Mouse (Mus musculus) limb, embryonic 14.5 days (tissue): ENCODE measurements around the gene Hnrnph3. TPM values are rescaled to one million over a fixed set of nuclear protein-coding genes. Genes with fewer than 3 reads are reported as not detected.

Experiments used
- ATAC-seq: fragments of 200-750 bp; cut with Nextera tagmentation; 2 replicates; pipeline ENCODE4 v1.8.0; 2017; ENCODE audit warnings: low read depth, moderate number of reproducible peaks, moderate TSS enrichment; ENCODE audit not compliant: low FRiP score
- DNase-seq: peaks from one replicate; pipeline ENCODE4 v3.0.0-alpha.2; 2015; ENCODE audit warnings: low spot score
- H3K27ac ChIP-seq: fragments of 300-500 bp; sonication (generic); replicated peaks from 2 replicates; pipeline ENCODE4 v1.5.1; 2014; ENCODE audit warnings: low read depth, mild to moderate bottlenecking, low read length, moderate library complexity, mixed read lengths
- H3K27me3 ChIP-seq: fragments of 300-500 bp; sonication (generic); 2 replicates; pipeline ENCODE4 v1.6.1; 2014; ENCODE audit warnings: low read length, mixed read lengths; ENCODE audit not compliant: control insufficient read depth, insufficient read depth
- H3K36me3 ChIP-seq: fragments of 300-500 bp; sonication (generic); 2 replicates; pipeline ENCODE4 v1.6.1; 2014; ENCODE audit warnings: mild to moderate bottlenecking, low read length, moderate library complexity, mixed read lengths; ENCODE audit not compliant: control insufficient read depth, insufficient read depth
- H3K4me1 ChIP-seq: fragments of 300-500 bp; sonication (generic); 2 replicates; pipeline ENCODE4 v1.6.1; 2014; ENCODE audit warnings: antibody characterized with exemption, low read length, mixed read lengths; ENCODE audit not compliant: control insufficient read depth, insufficient read depth
- H3K4me2 ChIP-seq: fragments of 300-500 bp; sonication (generic); replicated peaks from 2 replicates; pipeline ENCODE4 v1.6.1; 2014; ENCODE audit warnings: low read depth, mild to moderate bottlenecking, low read length, moderate library complexity; ENCODE audit not compliant: severe bottlenecking
- H3K4me3 ChIP-seq: fragments of 300-500 bp; sonication (generic); replicated peaks from 2 replicates; pipeline ENCODE4 v1.5.1; 2014; ENCODE audit warnings: low read length
- H3K9ac ChIP-seq: fragments of 300-500 bp; sonication (generic); 2 replicates; pipeline ENCODE4 v1.6.1; 2014; ENCODE audit warnings: mild to moderate bottlenecking, low read depth, low read length, moderate library complexity; ENCODE audit not compliant: severe bottlenecking
- H3K9me3 ChIP-seq: fragments of 300-500 bp; sonication (generic); 2 replicates; pipeline ENCODE4 v1.6.1; 2016; ENCODE audit warnings: low read length; ENCODE audit not compliant: control insufficient read depth
- POLR2A ChIP-seq: fragments of 200-500 bp; IDR thresholded peaks from 2 replicates; pipeline ENCODE4 v1.8.0; 2012; ENCODE audit warnings: inconsistent platforms, mild to moderate bottlenecking, moderate library complexity, borderline replicate concordance; ENCODE audit not compliant: insufficient read depth, insufficient read length; ENCODE audit errors: extremely low read depth
- WGBS: fragments of 180-500 bp; shearing (Covaris S2); extraction: QIAGEN DNeasy Blood & Tissue Kit; methylation state at CpG from one replicate; pipeline ENCODE4 v1.1.7; 2014; 5-methylcytosine and 5-hydroxymethylcytosine counted together
- polyA plus RNA-seq, 2 experiments: library from polyadenylated mRNA; depleted of rRNA in 1 of 2; stranded (reverse) in 1 of 2; unstranded in 1 of 2; fragments of >200 nt; fragmentation: Nextera tagmentation in 1 of 2; extraction: Ambion mirVana in 1 of 2; gene quantifications; 2 replicates each; pipeline versions ENCODE4 v1.2.1 to v1.2.3; 2012 to 2014

Gene Hnrnph3
- polyA plus RNA-seq, 2 experiments = 54.9 to 119 TPM

- Histone ChIP-seq H3K27me3 (no peaks in the 10 kb centered on the region), H3K4me1 (no peaks in the 10 kb centered on the region), H3K4me2 (no peak overlapping the region), H3K27ac (no peak overlapping the region), H3K9me3 (no peaks in the 10 kb centered on the region), H3K4me3 (no peak overlapping the region), H3K9ac (no peak overlapping the region), H3K36me3 (peaks cover 86% of the 10 kb centered on the region)
- DNase-seq = no peak
- no peak for TF ChIP-seq POLR2A
- ATAC-seq = no peak
- 87% methylated on average over 9 of the region's 9 CpGs for WGBS
Observed at GRCm38 (mm10) chr10:63014168-63014567, 9.8 kb downstream of the Hnrnph3 start.

GRCm38 (mm10) chr10:63013476-63013875 lies 10.5 kb downstream of the Hnrnph3 start:
- no peaks in the 10 kb centered on the region for H3K27me3 ChIP-seq
- 60% methylated on average over 3 of the region's 3 CpGs for WGBS
- TF ChIP-seq POLR2A = no peak

DNA sequence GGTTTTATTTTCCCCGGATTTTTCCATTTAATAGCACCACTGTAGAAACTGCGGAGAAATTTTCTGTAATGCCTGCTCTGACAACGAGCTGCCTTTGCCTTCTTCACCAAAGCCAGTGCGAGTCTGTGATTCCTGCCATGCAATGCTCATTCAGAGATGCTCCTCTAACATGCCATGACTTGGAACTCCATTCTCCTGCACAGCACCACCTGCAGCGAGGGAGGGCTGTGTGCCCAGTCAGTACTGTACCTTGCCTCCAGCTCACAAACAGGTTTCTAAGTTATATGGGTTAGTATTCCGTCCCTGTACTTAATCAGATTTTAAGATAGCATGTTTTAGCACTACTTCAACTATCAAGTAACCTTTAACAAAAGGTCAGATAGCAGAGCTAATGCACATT lies 12.5 kb downstream of the Hnrnph3 start:
- H3K27ac ChIP-seq = no peak overlapping the region
- no peaks in the 10 kb centered on the region for H3K9me3 ChIP-seq
- H3K9ac ChIP-seq = no peak overlapping the region
- no peaks in the 10 kb centered on the region for H3K27me3 ChIP-seq
- H3K4me1 ChIP-seq = no peaks in the 10 kb centered on the region
- DNase-seq = no peak
- H3K4me2 ChIP-seq = no peak overlapping the region
- H3K36me3 ChIP-seq = peaks cover 93% of the 10 kb centered on the region
- H3K4me3 ChIP-seq = no peak overlapping the region
- no peak for ATAC-seq
- no peak for TF ChIP-seq POLR2A
- 84% methylated on average over 6 of the region's 6 CpGs for WGBS

More at GRCm38 (mm10) chr10:63013476-63013875, 10.5 kb downstream of the Hnrnph3 start:
- H3K4me3 ChIP-seq = no peak overlapping the region
- no peak overlapping the region for H3K4me2 ChIP-seq
- peaks cover 88% of the 10 kb centered on the region for H3K36me3 ChIP-seq
- no peak for ATAC-seq
- no peaks in the 10 kb centered on the region for H3K4me1 ChIP-seq
- H3K27ac ChIP-seq = no peak overlapping the region
- DNase-seq = no peak
- no peaks in the 10 kb centered on the region for H3K9me3 ChIP-seq
- no peak overlapping the region for H3K9ac ChIP-seq

GRCm38 (mm10) chr10:63010268-63010667 lies 13.7 kb downstream of the Hnrnph3 start:
- Histone ChIP-seq H3K36me3 (peaks cover 91% of the 10 kb centered on the region), H3K4me3 (no peak overlapping the region), H3K9ac (no peak overlapping the region), H3K9me3 (no peaks in the 10 kb centered on the region), H3K27ac (no peak overlapping the region), H3K4me2 (no peak overlapping the region), H3K4me1 (no peaks in the 10 kb centered on the region), H3K27me3 (no peaks in the 10 kb centered on the region)
- no peak for TF ChIP-seq POLR2A
- no peak for DNase-seq
- WGBS = 84% methylated on average over 4 of the region's 4 CpGs
- no peak for ATAC-seq

GRCm38 (mm10) chr10:63008193-63008592 lies 15.8 kb downstream of the Hnrnph3 start:
- no peak for ATAC-seq
- Histone ChIP-seq H3K4me3 (no peak overlapping the region), H3K36me3 (peaks cover 92% of the 10 kb centered on the region), H3K4me1 (no peaks in the 10 kb centered on the region), H3K9ac (no peak overlapping the region), H3K27ac (no peak overlapping the region), H3K9me3 (no peaks in the 10 kb centered on the region), H3K27me3 (no peaks in the 10 kb centered on the region), H3K4me2 (no peak overlapping the region)
- DNase-seq = no peak
- TF ChIP-seq POLR2A = no peak
- 73% methylated on average over 3 of the region's 3 CpGs for WGBS

DNA sequence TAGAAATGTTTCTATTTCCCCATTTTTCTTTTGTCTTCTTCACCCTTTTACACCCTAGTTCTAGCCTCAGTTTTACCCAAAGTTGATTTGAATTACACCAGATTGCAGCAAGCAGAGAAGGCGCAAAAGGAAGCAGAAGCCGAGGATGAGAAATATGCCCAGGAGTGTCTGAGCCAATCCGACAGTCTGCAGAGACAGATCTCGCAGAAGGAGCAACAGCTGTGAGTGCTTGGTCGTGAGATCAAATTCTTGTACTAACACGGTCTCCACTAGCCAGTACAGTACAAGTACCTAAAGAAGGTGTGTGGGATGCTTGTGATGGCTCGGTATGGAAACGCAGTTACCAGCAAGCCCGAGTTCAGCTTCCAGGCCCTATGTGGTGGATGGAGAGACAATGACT lies 19.5 kb downstream of the Hnrnph3 start:
- Histone ChIP-seq H3K4me1 (no peaks in the 10 kb centered on the region), H3K27me3 (no peaks in the 10 kb centered on the region), H3K9me3 (no peaks in the 10 kb centered on the region), H3K4me2 (no peak overlapping the region), H3K9ac (no peak overlapping the region), H3K36me3 (peaks cover 94% of the 10 kb centered on the region), H3K27ac (no peak overlapping the region), H3K4me3 (no peak overlapping the region)
- ATAC-seq (no peak), DNase-seq (no peak)
- WGBS = 88% methylated on average over 9 of the region's 9 CpGs
- TF ChIP-seq POLR2A = no peak
